Mouse (Mus musculus): ENCODE measurements around the gene Col4a4. TPM values are rescaled to one million over a fixed set of nuclear protein-coding genes. Genes with fewer than 3 reads are reported as not detected.

Gene Col4a4
- polyA plus RNA-seq, 1 experiment from 2014 or later, result 0.21 TPM

GRCm38 (mm10) chr1:82412085-82412484 lies 174.6 kb downstream of the Col4a4 start:
- WGBS, result 71% methylated on average over 4 of the region's 4 CpGs
- Histone ChIP-seq H3K4me3 (ENCODE audit: low read depth, low read length) (no peak overlapping the region), H3K27ac (ENCODE audit: low read depth, low read length) (no peak overlapping the region), H3K9me3 (ENCODE audit: control insufficient read depth, low read length) (no peaks in the 10 kb centered on the region), H3K36me3 (ENCODE audit: control insufficient read depth, insufficient read depth, low read length) (no peaks in the 10 kb centered on the region), H3K4me1 (replicated peaks; ENCODE audit: control insufficient read depth, insufficient read depth, low read length) (no peaks in the 10 kb centered on the region), H3K4me2 (ENCODE audit: low read depth, low read length, severe bottlenecking) (no peak overlapping the region), H3K9ac (ENCODE audit: low read length) (no peak overlapping the region), H3K27me3 (ENCODE audit: control insufficient read depth, insufficient read depth, low read length) (no peaks in the 10 kb centered on the region)
- no peak for ATAC-seq (replicated peaks; ENCODE audit: low FRiP score)
- no peak for DNase-seq (ENCODE audit: low spot score)

- H3K9ac ChIP-seq (ENCODE audit: low read length), result no peak overlapping the region
- H3K4me1 ChIP-seq (replicated peaks; ENCODE audit: control insufficient read depth, insufficient read depth, low read length), result no peaks in the 10 kb centered on the region
- ATAC-seq (replicated peaks; ENCODE audit: low FRiP score), result no peak
- no peak overlapping the region for H3K27ac ChIP-seq (ENCODE audit: low read depth, low read length)
- 87% methylated on average over 5 of the region's 5 CpGs for WGBS
- H3K4me3 ChIP-seq (ENCODE audit: low read depth, low read length), result no peak overlapping the region
- no peaks in the 10 kb centered on the region for H3K27me3 ChIP-seq (ENCODE audit: control insufficient read depth, insufficient read depth, low read length)
- no peaks in the 10 kb centered on the region for H3K9me3 ChIP-seq (ENCODE audit: control insufficient read depth, low read length)
- no peaks in the 10 kb centered on the region for H3K36me3 ChIP-seq (ENCODE audit: control insufficient read depth, insufficient read depth, low read length)
- no peak overlapping the region for H3K4me2 ChIP-seq (ENCODE audit: low read depth, low read length, severe bottlenecking)
- DNase-seq (ENCODE audit: low spot score), result no peak
Measured at GRCm38 (mm10) chr1:82411521-82411920, 175.1 kb downstream of the Col4a4 start.

GRCm38 (mm10) chr1:82410548-82410947 lies 176.1 kb downstream of the Col4a4 start:
- no peak overlapping the region for H3K4me3 ChIP-seq (ENCODE audit: low read depth, low read length)
- no peak for ATAC-seq (replicated peaks; ENCODE audit: low FRiP score)
- WGBS, result 79% methylated on average over 3 of the region's 3 CpGs
- no peak overlapping the region for H3K27ac ChIP-seq (ENCODE audit: low read depth, low read length)
- no peaks in the 10 kb centered on the region for H3K36me3 ChIP-seq (ENCODE audit: control insufficient read depth, insufficient read depth, low read length)
- no peak overlapping the region for H3K9ac ChIP-seq (ENCODE audit: low read length)
- no peaks in the 10 kb centered on the region for H3K4me1 ChIP-seq (replicated peaks; ENCODE audit: control insufficient read depth, insufficient read depth, low read length)
- no peaks in the 10 kb centered on the region for H3K27me3 ChIP-seq (ENCODE audit: control insufficient read depth, insufficient read depth, low read length)
- no peak for DNase-seq (ENCODE audit: low spot score)
- H3K4me2 ChIP-seq (ENCODE audit: low read depth, low read length, severe bottlenecking), result no peak overlapping the region
- H3K9me3 ChIP-seq (ENCODE audit: control insufficient read depth, low read length), result no peaks in the 10 kb centered on the region

GRCm38 (mm10) chr1:82409271-82409670 lies 177.4 kb downstream of the Col4a4 start:
- ATAC-seq (replicated peaks; ENCODE audit: low FRiP score) (no peak), DNase-seq (ENCODE audit: low spot score) (no peak)
- H3K4me2 ChIP-seq (ENCODE audit: low read depth, low read length, severe bottlenecking), result no peak overlapping the region
- H3K4me3 ChIP-seq (ENCODE audit: low read depth, low read length), result no peak overlapping the region
- H3K9me3 ChIP-seq (ENCODE audit: control insufficient read depth, low read length), result no peaks in the 10 kb centered on the region
- no peak overlapping the region for H3K27ac ChIP-seq (ENCODE audit: low read depth, low read length)
- WGBS, result 91% methylated on average over 9 of the region's 9 CpGs
- H3K27me3 ChIP-seq (ENCODE audit: control insufficient read depth, insufficient read depth, low read length), result no peaks in the 10 kb centered on the region
- H3K4me1 ChIP-seq (replicated peaks; ENCODE audit: control insufficient read depth, insufficient read depth, low read length), result no peaks in the 10 kb centered on the region
- H3K36me3 ChIP-seq (ENCODE audit: control insufficient read depth, insufficient read depth, low read length), result no peaks in the 10 kb centered on the region
- no peak overlapping the region for H3K9ac ChIP-seq (ENCODE audit: low read length)

- no peaks in the 10 kb centered on the region for H3K9me3 ChIP-seq (ENCODE audit: control insufficient read depth, low read length)
- H3K27ac ChIP-seq (ENCODE audit: low read depth, low read length), result no peak overlapping the region
- 80% methylated on average over 3 of the region's 3 CpGs for WGBS
- H3K36me3 ChIP-seq (ENCODE audit: control insufficient read depth, insufficient read depth, low read length), result no peaks in the 10 kb centered on the region
- no peak overlapping the region for H3K4me2 ChIP-seq (ENCODE audit: low read depth, low read length, severe bottlenecking)
- ATAC-seq (replicated peaks; ENCODE audit: low FRiP score) (no peak), DNase-seq (ENCODE audit: low spot score) (no peak)
- no peak overlapping the region for H3K4me3 ChIP-seq (ENCODE audit: low read depth, low read length)
- no peaks in the 10 kb centered on the region for H3K27me3 ChIP-seq (ENCODE audit: control insufficient read depth, insufficient read depth, low read length)
- H3K4me1 ChIP-seq (replicated peaks; ENCODE audit: control insufficient read depth, insufficient read depth, low read length), result no peaks in the 10 kb centered on the region
- no peak overlapping the region for H3K9ac ChIP-seq (ENCODE audit: low read length)
Measured at GRCm38 (mm10) chr1:82407786-82408185, 178.9 kb downstream of the Col4a4 start.

Other genes starting within 250 kb of the Col4a4 start
- 0.08 and 0.28 TPM in 2 replicates for gene Col4a3, start 72 bp upstream of the Col4a4 start, polyA plus RNA-seq (2014; fragmentation: Nextera tagmentation; extraction: Ambion mirVana)
- 268 and 290 TPM in 2 replicates for gene Mff, start 138.0 kb upstream of the Col4a4 start, polyA plus RNA-seq (2014; fragmentation: Nextera tagmentation; extraction: Ambion mirVana)
- 0.23 TPM in 1 of 2 replicates, not detected in the other for gene Tm4sf20, start 181.6 kb upstream of the Col4a4 start, polyA plus RNA-seq (2014; fragmentation: Nextera tagmentation; extraction: Ambion mirVana)
- gene Gm47791, start 184.4 kb upstream of the Col4a4 start, polyA plus RNA-seq (2014; fragmentation: Nextera tagmentation; extraction: Ambion mirVana), result not detected in 2 replicates

Data from forebrain, embryonic 11.5 days (tissue).